Mouse (Mus musculus) liver, embryonic 14.5 days (tissue): ENCODE measurements around the gene Dync1li1. TPM values are rescaled to one million over a fixed set of nuclear protein-coding genes. Genes with fewer than 3 reads are reported as not detected.

Source experiments
- ATAC-seq: fragments of 200-750 bp; cut with Nextera tagmentation; 2 replicates; pipeline ENCODE4 v1.8.0; 2017; ENCODE audit warnings: moderate number of reproducible peaks, mild to moderate bottlenecking, moderate library complexity; ENCODE audit not compliant: insufficient read depth
- DNase-seq, 3 experiments: peaks; one replicate each; pipeline ENCODE4 v3.0.0-alpha.2; 2012 to 2013; ENCODE audit warnings: low read depth in 3 of 3, low spot score in 3 of 3
- H3K27ac ChIP-seq: fragments of 300-500 bp; sonication (generic); 2 replicates; pipeline ENCODE4 v1.5.1; 2014; ENCODE audit warnings: moderate library complexity, mild to moderate bottlenecking, control low read depth, inconsistent platforms
- H3K27me3 ChIP-seq: fragments of 300-500 bp; sonication (generic); 2 replicates; pipeline ENCODE4 v1.6.1; 2014; ENCODE audit warnings: mild to moderate bottlenecking, low read length, moderate library complexity; ENCODE audit not compliant: control insufficient read depth, insufficient read depth
- H3K36me3 ChIP-seq: fragments of 300-500 bp; sonication (generic); replicated peaks from 2 replicates; pipeline ENCODE4 v1.6.1; 2014; ENCODE audit warnings: low read depth; ENCODE audit not compliant: control insufficient read depth, insufficient read depth
- H3K4me1 ChIP-seq, 2 experiments: fragments of 200-500 bp in 1 of 2; fragments of 300-500 bp in 1 of 2; sonication (generic) in 1 of 2; replicated peaks; 2 replicates each; pipeline ENCODE4 v1.6.1; 2012 to 2014; ENCODE audit warnings: antibody characterized with exemption in 1 of 2, inconsistent platforms in 1 of 2, low read length in 1 of 2; ENCODE audit not compliant: control insufficient read depth in 2 of 2, insufficient read depth in 2 of 2
- H3K4me2 ChIP-seq: fragments of 300-500 bp; sonication (generic); 2 replicates; pipeline ENCODE4 v1.6.1; 2014; ENCODE audit warnings: low read depth, mild to moderate bottlenecking, control low read depth, moderate library complexity
- H3K4me3 ChIP-seq, 2 experiments: fragments of 200-500 bp in 1 of 2; fragments of 300-500 bp in 1 of 2; sonication (generic) in 1 of 2; 2 replicates each; pipeline ENCODE4 v1.5.1; 2012 to 2014; ENCODE audit warnings: low read depth in 2 of 2, low read length in 2 of 2, mild to moderate bottlenecking in 2 of 2, control low read depth in 1 of 2, inconsistent platforms in 1 of 2, moderate library complexity in 1 of 2; ENCODE audit not compliant: insufficient read depth in 1 of 2
- H3K9ac ChIP-seq: fragments of 300-500 bp; sonication (generic); replicated peaks from 2 replicates; pipeline ENCODE4 v1.6.1; 2014; ENCODE audit warnings: mild to moderate bottlenecking, control low read depth, moderate library complexity
- H3K9me3 ChIP-seq: fragments of 300-500 bp; sonication (generic); 2 replicates; pipeline ENCODE4 v1.6.1; 2016; ENCODE audit warnings: low read length, mixed read lengths; ENCODE audit not compliant: control insufficient read depth
- CTCF ChIP-seq: IDR thresholded peaks from 2 replicates; pipeline ENCODE4 v1.5.1; 2016; ENCODE audit warnings: antibody characterized with exemption, low read depth, control low read depth
- EP300 ChIP-seq: IDR thresholded peaks from 2 replicates; pipeline ENCODE4 v1.6.1; 2016; ENCODE audit warnings: antibody characterized with exemption, low read depth
- WGBS: fragments of 180-500 bp; shearing (Covaris S2); extraction: QIAGEN DNeasy Blood & Tissue Kit; methylation state at CpG from one replicate; pipeline ENCODE4 v1.1.7; 2014; ENCODE audit not compliant: insufficient replicate concordance; 5-methylcytosine and 5-hydroxymethylcytosine counted together
- polyA plus RNA-seq, 2 experiments: library from polyadenylated mRNA; depleted of rRNA in 1 of 2; stranded (reverse) in 1 of 2; unstranded in 1 of 2; fragments of >200 nt; fragmentation: Nextera tagmentation in 1 of 2; extraction: Ambion mirVana in 1 of 2; gene quantifications; 2 replicates each; pipeline versions ENCODE4 v1.2.1 to v1.2.3; 2012 to 2014

Dync1li1 gene
- polyA plus RNA-seq, 2 experiments: 10.3 to 10.8 TPM

DNA sequence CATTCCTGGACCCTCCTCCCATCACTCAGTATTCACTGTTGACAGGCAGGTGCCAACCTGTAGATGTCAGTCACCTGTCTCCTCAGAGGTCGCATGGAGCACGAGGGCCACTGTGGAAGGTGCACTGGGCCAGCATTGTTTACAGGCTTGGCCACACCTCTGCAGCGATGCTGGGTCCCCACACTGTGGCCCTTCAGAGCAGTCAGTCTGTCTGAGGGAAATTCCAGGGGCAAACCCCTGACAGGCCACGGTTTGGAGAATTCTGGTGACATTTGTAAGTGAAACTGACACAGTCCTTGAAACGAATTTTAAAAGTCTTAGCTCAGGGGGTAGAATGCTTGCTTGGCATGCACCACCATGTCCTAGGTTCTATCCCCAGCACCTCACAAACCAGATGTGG lies 71.8 kb downstream of the Dync1li1 start:
- WGBS: 70% methylated on average over 5 of the region's 5 CpGs
- Histone ChIP-seq H3K9ac (no peak overlapping the region), H3K4me2 (no peak overlapping the region), H3K27me3 (no peaks in the 10 kb centered on the region), H3K36me3 (no peaks in the 10 kb centered on the region), H3K9me3 (no peaks in the 10 kb centered on the region), H3K4me3 (no peak overlapping the region), H3K27ac (no peak overlapping the region), H3K4me1 (no peaks in the 10 kb centered on the region)
- DNase-seq: no peak
- ATAC-seq: no peak
- no peak for TF ChIP-seq CTCF
- no peak for TF ChIP-seq EP300

GRCm38 (mm10) chr9:114761848-114762247 lies 73.3 kb downstream of the Dync1li1 start:
- 78% methylated on average over 11 of the region's 11 CpGs for WGBS
- H3K27me3 ChIP-seq: no peaks in the 10 kb centered on the region
- H3K36me3 ChIP-seq: no peaks in the 10 kb centered on the region
- H3K9ac ChIP-seq: no peak overlapping the region
- no peak for DNase-seq
- H3K4me1 ChIP-seq: no peaks in the 10 kb centered on the region
- no peaks in the 10 kb centered on the region for H3K9me3 ChIP-seq
- no peak for TF ChIP-seq CTCF
- no peak for TF ChIP-seq EP300
- ATAC-seq: no peak
- H3K27ac ChIP-seq: no peak overlapping the region
- no peak overlapping the region for H3K4me2 ChIP-seq
- no peak overlapping the region for H3K4me3 ChIP-seq

- H3K36me3 ChIP-seq: no peaks in the 10 kb centered on the region
- DNase-seq (no peak), ATAC-seq (no peak)
- H3K4me1 ChIP-seq: no peaks in the 10 kb centered on the region
- no peak overlapping the region for H3K9ac ChIP-seq
- no peak overlapping the region for H3K4me2 ChIP-seq
- WGBS: 57% methylated on average over 13 of the region's 13 CpGs
- H3K27me3 ChIP-seq: no peaks in the 10 kb centered on the region
- H3K27ac ChIP-seq: no peak overlapping the region
- H3K4me3 ChIP-seq: no peak overlapping the region
- H3K9me3 ChIP-seq: no peaks in the 10 kb centered on the region
- TF ChIP-seq CTCF (peak; percentile 73), EP300 (no peak)
Observed at GRCm38 (mm10) chr9:114763341-114763740, 74.8 kb downstream of the Dync1li1 start.

DNA sequence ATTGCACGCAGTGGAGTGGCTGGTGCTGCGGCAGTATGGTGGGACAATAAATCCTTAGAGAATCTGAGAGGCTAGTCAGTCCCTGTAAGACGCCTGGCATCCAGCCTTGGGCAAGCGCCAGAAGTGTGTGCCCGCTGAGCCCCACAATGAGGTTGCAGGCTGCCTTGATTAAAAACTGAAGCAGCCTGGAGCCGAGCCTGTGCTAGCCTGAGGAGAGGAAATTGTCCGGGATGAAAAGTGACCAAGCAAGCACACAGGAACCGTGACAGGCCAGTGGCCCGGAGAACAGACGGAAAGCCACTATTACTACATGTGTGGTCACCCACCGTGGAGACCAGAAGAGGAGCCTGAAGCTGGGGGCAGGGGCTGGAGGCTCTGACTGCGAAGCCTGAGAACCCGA lies 78.4 kb downstream of the Dync1li1 start:
- ATAC-seq: no peak
- TF ChIP-seq EP300 (no peak), CTCF (no peak)
- Histone ChIP-seq H3K9me3 (no peaks in the 10 kb centered on the region), H3K36me3 (no peaks in the 10 kb centered on the region), H3K27ac (no peak overlapping the region), H3K4me1 (no peaks in the 10 kb centered on the region), H3K4me2 (no peak overlapping the region), H3K4me3 (no peak overlapping the region), H3K27me3 (no peaks in the 10 kb centered on the region), H3K9ac (no peak overlapping the region)
- 74% methylated on average over 13 of the region's 13 CpGs for WGBS
- DNase-seq: no peak

DNA sequence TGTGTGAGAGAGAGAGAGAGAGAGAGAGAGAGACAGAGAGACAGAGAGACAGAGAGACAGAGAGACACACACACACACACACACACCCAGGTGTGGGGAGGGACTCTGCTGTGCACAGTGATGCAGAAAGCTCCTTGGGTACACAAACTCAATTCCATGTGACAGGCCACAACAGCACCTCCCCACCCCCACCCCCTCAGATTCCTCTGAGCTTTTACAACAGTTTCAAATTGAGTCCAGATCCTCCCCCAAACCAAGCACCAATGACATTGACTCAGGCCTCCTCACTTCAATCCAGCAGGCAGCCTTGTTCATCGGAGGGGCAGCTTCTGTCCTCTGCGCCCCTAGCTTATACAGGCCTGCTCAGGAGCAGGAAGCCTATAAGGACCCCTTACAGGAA lies 78.9 kb downstream of the Dync1li1 start:
- Histone ChIP-seq H3K27me3 (no peaks in the 10 kb centered on the region), H3K9ac (no peak overlapping the region), H3K4me1 (no peaks in the 10 kb centered on the region), H3K4me3 (no peak overlapping the region), H3K27ac (no peak overlapping the region), H3K9me3 (no peaks in the 10 kb centered on the region), H3K36me3 (no peaks in the 10 kb centered on the region), H3K4me2 (no peak overlapping the region)
- DNase-seq: no peak
- WGBS: 81% methylated on average over 2 of the region's 2 CpGs
- no peak for TF ChIP-seq EP300
- no peak for TF ChIP-seq CTCF
- ATAC-seq: no peak
